Mouse (Mus musculus) liver, adult 2 months (tissue): ENCODE data around the gene Elovl5.

Source experiments
- CTCF ChIP-seq: fragments of 200-500 bp; IDR thresholded peaks from 2 replicates; pipeline ENCODE4 v1.5.1; 2011; ENCODE audit warnings: low read depth, low read length, control low read depth
- POLR2A ChIP-seq: fragments of 200-500 bp; IDR thresholded peaks from 2 replicates; pipeline ENCODE4 v1.6.1; 2011; ENCODE audit warnings: low read length, control low read depth; ENCODE audit not compliant: insufficient read depth; ENCODE audit errors: extremely low read depth

DNA sequence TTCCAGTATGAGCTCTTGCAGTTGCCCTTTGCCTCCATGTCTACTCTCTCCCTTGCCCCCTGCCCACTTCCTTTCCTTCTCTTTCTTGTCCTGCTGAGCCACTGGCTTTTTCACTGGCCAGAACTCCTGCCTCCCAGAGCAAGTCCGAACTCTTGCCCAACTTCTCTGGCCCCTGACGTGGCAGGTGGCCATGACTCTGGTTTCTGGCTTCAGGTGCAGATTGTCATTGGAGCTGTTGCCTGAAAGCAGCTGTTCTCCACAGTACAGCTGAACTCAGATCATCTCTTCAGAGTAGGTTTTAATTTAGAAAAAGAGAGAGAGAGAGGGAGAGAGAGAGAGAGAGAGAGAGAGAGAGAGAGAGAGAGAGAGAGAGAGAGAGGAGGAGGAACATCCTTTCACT lies 86.1 kb downstream of the Elovl5 start:
- TF ChIP-seq POLR2A (no peak), CTCF (no peak)
